Mouse (Mus musculus) naive thymus-derived CD4-positive, alpha-beta T cell, adult 5 months (primary cell): ENCODE data around the gene Trim46. TPM values are rescaled to one million over a fixed set of nuclear protein-coding genes. Genes with fewer than 3 reads are reported as not detected.

Experiments
- polyA plus RNA-seq: library from polyadenylated mRNA; unstranded; fragments of 100-300 nt; shearing (Covaris generic); gene quantifications from one replicate; pipeline ENCODE4 v1.2.1, GENCODE M21; 2017

Gene Trim46
- 1.1 TPM for polyA plus RNA-seq

DNA sequence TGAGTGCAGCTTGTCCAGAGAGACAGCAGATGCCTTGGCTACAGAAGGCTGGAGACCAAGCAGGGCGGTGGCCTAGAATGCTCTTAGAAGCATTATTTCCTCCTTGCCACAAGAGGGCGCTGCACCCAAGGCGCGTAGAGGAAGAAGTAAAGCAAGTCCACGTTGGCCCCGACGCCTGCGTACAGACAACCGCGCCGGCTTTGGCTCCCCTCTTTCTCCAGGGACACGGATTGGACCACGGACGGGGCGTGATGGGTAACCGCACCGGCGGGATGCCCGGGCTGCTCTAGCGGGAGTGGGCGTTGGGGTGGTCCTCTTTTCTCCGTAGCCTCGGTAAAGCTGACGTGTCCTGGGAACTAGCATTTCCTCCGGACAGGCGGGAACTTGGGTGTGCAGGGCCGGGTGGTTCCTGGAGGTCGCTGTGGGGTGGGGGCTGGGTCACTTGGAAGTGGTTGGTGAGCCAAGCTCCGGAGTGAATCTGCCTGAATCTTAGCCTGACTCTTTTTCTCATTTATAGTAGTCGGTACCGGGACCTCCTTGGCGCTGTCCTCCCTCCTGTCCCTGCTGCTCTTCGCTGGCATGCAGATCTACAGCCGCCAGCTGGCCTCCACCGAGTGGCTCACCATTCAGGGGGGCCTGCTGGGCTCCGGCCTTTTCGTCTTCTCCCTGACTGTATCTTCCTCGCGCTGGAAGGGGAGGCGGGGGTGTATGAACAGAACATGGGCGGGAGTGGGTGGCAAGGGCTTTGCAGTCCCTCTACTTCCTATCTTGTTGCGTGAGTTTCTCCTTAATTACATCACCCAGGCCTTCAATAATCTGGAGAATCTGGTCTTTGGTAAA is at the start of gene Trim46:
Gene Trim46 (minus strand): TSS at position 49 of the 840 bp plus-strand sequence.

DNA sequence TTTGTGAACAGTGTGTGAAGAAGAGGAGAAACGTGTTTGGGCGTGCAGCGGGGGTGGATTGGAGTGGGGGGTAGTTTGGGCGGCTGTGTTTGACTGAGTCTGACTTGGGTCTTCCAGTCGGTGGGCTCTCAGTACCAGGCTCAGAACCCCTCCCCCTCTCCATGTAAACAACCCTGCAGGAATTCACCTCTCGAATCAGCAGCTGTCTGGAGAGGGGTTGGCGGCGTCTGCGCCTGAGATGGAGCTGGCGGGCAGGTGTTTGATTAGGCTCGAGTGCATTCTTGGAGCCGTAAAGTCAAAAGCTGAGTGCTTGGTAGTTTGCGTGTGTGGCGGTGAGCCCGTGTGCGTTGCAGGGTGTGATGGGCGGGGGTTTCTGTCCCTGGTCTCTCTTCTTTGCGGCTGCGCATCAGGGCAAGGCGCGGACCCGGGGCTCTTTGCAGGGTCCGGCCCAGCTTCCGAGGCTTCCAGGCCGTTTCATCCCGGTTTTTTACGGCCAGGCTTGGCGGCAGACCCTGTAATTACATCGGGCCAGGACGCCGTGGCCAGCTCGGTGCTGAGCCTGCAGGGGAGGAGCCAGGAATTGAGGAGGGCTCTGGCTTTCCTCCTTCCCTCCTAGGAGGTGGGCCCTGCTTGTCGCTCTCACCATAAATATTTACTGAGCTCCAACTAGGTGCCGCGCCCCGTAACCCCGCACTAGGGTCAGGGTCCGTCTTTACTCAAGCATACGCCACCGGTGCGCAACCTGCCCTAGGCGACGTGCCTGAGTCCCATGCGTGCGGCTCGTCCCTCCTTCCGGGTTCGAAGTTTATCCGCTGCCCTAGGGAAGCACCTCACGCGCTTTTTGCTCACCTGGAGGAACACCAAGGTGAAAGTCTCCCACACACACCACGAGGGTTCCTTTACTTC is 34.8 kb upstream of the Trim46 start, which contains the start of gene Efna1:
Gene Efna1 (minus strand): TSS at position 537 of the 906 bp plus-strand sequence.

DNA sequence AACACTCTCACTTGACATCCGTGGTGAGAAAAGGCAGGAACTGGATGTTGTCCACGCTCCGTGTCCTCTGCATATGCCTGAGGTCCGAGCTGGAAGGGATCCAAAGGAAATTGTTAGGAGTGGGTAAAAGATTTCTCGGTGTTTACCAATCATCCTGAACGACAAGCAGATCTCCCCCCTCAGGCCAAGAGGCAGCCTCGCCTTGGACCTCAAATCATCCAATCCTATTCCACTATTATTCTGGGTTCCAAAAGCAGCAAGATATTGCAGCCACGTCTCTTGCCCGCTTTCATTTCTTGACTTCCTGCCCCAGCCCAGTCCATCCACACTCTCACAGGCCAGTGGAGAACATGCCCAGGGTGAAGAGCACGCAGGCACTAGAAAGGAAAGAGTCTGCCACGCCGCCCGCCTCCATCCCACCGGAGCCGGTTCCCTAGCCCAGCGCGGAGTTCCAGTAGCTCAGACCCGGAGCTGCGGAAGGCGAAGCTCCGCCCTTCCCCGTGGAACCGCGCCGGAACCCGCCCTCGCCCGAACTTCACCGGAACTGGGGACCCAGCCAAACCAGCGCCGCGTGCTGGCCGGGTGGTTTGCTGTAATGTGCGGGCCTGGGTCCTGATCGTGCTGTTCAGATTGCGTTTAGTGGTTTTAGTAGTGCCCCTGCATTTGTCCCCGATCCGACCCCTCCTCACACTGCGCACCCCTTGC is 24.1 kb upstream of the Trim46 start, which contains the start of gene Slc50a1:
Gene Slc50a1 (minus strand): TSS at position 520 of the 705 bp plus-strand sequence.

DNA sequence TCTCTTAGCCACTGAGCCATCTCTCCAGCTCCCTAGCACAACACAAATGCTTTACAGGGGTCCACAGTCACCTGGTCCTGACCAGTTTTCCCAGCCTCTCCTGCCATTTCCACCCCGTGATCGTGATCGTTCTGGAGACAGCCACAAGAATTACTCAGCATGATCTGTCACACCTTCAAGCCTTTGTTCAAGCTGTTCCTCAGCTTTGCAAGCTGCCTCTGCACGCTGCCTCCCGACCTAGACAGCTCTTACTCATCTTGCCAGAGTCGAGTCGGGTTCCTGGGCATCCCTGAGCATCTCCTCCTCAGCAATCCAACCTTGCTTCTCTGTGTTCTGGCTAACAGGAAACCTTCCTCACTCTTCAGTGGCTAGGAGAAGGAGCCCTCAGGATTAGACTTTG is 13.0 kb upstream of the Trim46 start, which contains the start of gene Dpm3:
Gene Dpm3 (plus strand): TSS at position 283 of the 400 bp plus-strand sequence.

DNA sequence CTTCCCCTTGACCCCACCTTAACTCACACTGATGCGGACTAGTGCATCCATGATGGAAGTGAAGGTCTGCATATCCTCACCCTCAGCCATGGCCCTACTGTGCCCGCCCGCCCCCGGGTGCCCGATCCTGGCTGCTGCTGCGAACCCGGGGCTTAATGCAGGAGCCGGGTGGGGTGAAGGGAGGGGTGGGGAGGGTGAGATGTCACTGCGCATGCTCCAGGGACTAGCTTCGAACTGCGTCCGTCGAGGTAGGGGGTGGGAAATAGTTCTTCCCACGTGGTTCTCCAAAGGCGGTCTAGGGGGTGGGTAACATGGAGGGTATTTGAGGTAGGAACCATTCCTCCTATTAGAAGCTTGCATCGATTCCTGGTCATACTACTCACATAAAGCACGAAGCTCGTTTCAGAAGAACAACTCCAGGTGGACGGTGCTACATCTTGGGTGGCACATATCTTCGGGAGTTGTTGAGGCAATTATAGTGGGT is 379 bp downstream of the Trim46 start, which contains the start of gene Krtcap2:
Gene Krtcap2 (plus strand): TSS at position 279 of the 484 bp plus-strand sequence.

DNA sequence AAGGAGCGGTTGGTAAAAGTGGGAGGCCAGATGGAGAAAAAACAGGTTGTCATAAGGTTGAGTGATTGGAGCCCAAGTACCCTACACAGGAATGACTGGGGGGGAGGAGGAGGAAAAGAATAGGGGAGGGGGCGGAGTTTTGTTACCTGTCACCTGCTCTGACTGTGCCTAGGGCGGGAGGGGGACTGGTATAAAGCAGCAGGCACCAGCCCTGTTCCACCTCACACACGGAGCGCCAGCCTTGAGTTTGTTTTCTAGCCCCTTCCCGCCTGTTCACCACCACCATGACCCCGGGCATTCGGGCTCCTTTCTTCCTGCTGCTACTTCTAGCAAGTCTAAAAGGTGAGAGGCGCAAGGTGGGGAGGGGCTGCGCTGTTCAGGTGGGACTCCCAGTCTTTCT is 17.3 kb downstream of the Trim46 start, which contains the start of gene Muc1:
Gene Muc1 (plus strand): TSS at position 222 of the 400 bp plus-strand sequence.

DNA sequence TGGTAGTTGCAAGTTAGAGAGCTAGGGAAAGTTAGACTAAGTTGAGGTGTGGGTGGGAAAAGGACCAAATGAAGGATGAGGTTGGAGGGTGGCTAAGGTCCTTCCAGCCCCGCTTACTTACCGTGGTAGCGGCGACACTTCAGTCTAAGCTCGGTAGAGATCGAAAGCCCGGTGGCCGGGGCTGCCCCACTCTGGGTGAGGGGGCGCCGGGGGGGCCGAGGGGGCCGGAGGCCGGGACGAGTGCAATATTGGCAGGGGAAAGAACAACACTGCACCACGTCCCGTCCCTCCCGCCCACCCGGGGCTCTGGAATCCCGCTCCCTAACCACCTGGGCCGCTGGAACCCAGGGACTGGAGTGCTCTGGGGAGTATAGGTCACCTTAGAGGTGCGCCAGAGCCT is 19.2 kb downstream of the Trim46 start, which contains the start of gene Mtx1:
Gene Mtx1 (minus strand): TSS at position 189 of the 400 bp plus-strand sequence.

DNA sequence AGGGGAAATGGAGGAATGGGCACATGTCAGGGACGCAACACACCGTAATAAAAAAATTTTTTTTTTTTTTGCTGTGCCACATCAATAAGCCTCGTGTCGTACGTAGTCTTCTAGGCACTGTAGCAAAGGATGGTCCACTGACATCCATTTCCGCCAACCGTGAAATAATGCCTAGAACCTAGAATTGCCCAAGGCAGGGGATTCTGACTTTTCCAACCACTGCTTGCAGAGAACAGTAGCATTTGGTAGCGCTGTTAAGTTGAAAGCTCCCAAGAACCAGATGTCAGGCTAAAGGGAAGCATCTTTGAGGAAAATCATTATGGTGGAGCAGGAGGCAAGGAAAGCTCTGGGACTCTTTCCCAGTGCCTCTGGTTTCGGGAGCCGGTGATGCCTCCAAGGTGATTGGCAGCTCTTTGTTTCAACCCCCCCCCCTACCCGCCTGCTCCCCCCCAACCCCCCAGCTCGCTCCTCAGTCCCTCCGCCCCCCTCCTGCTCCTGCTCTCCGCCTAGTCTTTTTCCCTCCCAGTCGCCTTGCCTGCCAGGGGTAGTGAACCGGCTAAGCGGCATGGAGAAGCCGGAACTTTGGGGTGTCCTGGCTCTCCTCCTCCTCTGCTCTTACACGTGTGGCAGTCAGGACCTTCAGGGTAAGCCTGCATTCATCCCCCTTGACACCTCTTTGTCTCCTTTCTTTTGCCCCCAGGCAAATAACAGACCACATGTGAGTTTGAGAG is 31.3 kb downstream of the Trim46 start, which contains the start of gene Thbs3:
Gene Thbs3 (plus strand): TSS at position 500 of the 731 bp plus-strand sequence.

DNA sequence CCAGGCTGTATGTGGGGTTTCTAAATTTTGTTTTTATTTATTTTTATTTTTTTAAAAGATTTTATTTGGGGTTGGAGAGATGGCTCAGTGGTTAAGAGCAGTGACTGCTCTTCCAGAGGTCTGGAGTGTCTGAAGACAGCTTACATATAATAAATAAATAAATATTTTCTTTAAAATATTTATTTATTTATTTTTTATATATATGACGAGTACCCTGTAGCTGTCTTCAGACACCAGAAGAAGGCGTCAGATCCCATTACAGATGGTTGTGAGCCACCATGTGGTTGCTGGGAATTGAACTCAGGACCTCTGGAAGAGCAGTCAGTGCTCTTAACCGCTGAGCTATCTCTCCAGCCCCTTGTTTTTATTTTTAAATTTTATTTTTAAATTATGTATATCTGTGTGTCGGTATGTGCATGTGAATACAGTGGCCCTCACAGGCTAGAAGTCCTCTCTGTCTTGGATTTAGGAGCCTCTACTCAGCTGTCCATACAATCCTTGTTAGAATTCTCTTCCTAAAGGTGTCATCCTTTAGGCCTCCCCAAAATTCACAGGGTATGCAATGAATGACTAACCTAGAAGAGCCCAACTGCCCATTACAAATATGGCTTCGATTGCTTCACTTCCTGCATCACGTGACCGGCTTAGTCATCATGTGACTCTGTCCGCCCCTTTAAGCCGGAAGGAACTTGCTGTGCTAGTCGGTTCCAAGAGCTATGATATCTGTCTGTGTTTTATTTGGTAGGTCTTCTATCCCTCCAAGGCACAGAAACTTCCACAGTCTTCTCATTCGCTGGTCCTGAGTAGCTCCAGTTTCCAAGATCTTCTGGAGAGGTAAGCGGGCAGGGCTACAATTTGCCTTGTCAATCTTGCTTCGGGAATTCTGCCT is 43.6 kb downstream of the Trim46 start, which contains the start of gene Gba:
Gene Gba (plus strand): TSS at position 676 of the 889 bp plus-strand sequence.

Other genes starting within 250 kb of the Trim46 start
- 55.7 TPM for gene Rusc1, start 153.0 kb downstream of the Trim46 start, polyA plus RNA-seq
- not detected for gene Gm43738, start 145.2 kb downstream of the Trim46 start, polyA plus RNA-seq
- 69.4 TPM for gene Fdps, start 144.3 kb downstream of the Trim46 start, polyA plus RNA-seq
- gene Pklr, start 110.2 kb downstream of the Trim46 start, polyA plus RNA-seq = not detected
- 2.3 TPM for gene Hcn3, start 86.1 kb downstream of the Trim46 start, polyA plus RNA-seq
- 106 TPM for gene Clk2, start 81.5 kb downstream of the Trim46 start, polyA plus RNA-seq
- 217 TPM for gene Scamp3, start 68.8 kb downstream of the Trim46 start, polyA plus RNA-seq
- 143 TPM for gene Fam189b, start 63.2 kb downstream of the Trim46 start, polyA plus RNA-seq
- gene Gba, start 43.4 kb downstream of the Trim46 start, polyA plus RNA-seq = 72.7 TPM
- 1.5 TPM for gene Thbs3, start 31.1 kb downstream of the Trim46 start, polyA plus RNA-seq
- gene Mtx1, start 19.2 kb downstream of the Trim46 start, polyA plus RNA-seq = 102 TPM
- gene Muc1, start 17.3 kb downstream of the Trim46 start, polyA plus RNA-seq = not detected
- gene Krtcap2, start 343 bp downstream of the Trim46 start, polyA plus RNA-seq = 161 TPM
- 74.9 TPM for gene Dpm3, start 13.0 kb upstream of the Trim46 start, polyA plus RNA-seq
- gene Slc50a1, start 24.3 kb upstream of the Trim46 start, polyA plus RNA-seq = 189 TPM
- not detected for gene Efna1, start 34.8 kb upstream of the Trim46 start, polyA plus RNA-seq
- not detected for gene Efna3, start 76.7 kb upstream of the Trim46 start, polyA plus RNA-seq
- 0.21 TPM for gene Efna4, start 91.7 kb upstream of the Trim46 start, polyA plus RNA-seq
- 11.3 TPM for gene Adam15, start 103.7 kb upstream of the Trim46 start, polyA plus RNA-seq
- 0.20 TPM for gene Dcst2, start 115.7 kb upstream of the Trim46 start, polyA plus RNA-seq
- 0.25 TPM for gene Dcst1, start 118.9 kb upstream of the Trim46 start, polyA plus RNA-seq
- 14.2 TPM for gene Zbtb7b, start 148.5 kb upstream of the Trim46 start, polyA plus RNA-seq
- gene Lenep, start 156.5 kb upstream of the Trim46 start, polyA plus RNA-seq = 0.31 TPM
- 25.3 TPM for gene Flad1, start 165.6 kb upstream of the Trim46 start, polyA plus RNA-seq
- gene Cks1b, start 172.1 kb upstream of the Trim46 start, polyA plus RNA-seq = 10.2 TPM
- 79.2 TPM for gene Shc1, start 172.1 kb upstream of the Trim46 start, polyA plus RNA-seq
- 47.2 TPM for gene Pygo2, start 183.9 kb upstream of the Trim46 start, polyA plus RNA-seq
- 82.6 TPM for gene Pbxip1, start 190.4 kb upstream of the Trim46 start, polyA plus RNA-seq
- 9.9 TPM for gene Pmvk, start 208.2 kb upstream of the Trim46 start, polyA plus RNA-seq